31 mouse cellular contexts compared by ENCODE assay signal in the genomic region with DNA sequence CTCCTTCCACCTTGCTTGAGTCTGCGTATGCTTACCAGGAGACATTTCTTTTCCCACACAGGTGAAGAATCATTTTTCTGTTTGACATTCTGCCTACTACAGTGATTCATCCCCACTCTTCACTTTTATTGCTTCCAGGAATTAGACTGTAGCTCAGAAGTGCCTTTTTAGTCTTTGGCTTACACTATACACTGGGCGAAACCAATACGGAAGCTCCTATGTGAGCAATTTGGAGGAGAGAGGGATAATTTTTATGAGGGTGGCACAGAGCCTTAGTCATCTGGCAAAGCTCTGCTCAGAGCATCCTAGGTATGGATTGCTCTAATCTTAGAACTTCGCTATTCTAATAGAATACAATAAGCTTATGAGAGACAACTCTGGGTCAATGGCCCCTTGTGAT. TPM values are rescaled to one million over a fixed set of nuclear protein-coding genes. Genes with fewer than 3 reads are reported as not detected.
DNase-seq lines count a peak whose midpoint lies in the region; ATAC-seq lines count a peak whose summit lies in the region.
"Had no signal": no experiment of that assay in that cellular context is flagged by ENCODE, and none has a peak within 500 bp of the region (broad histone marks: within the 10 kb centered on the region; RNA-seq: fewer than 3 reads in every experiment).

No protein-coding gene starts in this region.

- H3K27ac ChIP-seq in midbrain, embryonic 11.5 days (ENCODE audit: low read depth, low read length), result no peak overlapping the region
- no peak overlapping the region for H3K27ac ChIP-seq in midbrain, embryonic 10.5 days (replicated peaks)
- no peak overlapping the region for H3K27ac ChIP-seq in hindbrain, embryonic 10.5 days
- H3K27ac ChIP-seq: embryonic facial prominence, embryonic 13.5 days; embryonic facial prominence, embryonic 15.5 days; forebrain, embryonic 10.5 days; forebrain, embryonic 12.5 days had no signal

- no peak overlapping the region for H3K4me2 ChIP-seq in midbrain, embryonic 11.5 days
- H3K4me2 ChIP-seq: embryonic facial prominence, embryonic 13.5 days; embryonic facial prominence, embryonic 15.5 days; forebrain, embryonic 12.5 days had no signal

- H3K4me3 ChIP-seq in midbrain, embryonic 11.5 days (ENCODE audit: low read depth, low read length), result no peak overlapping the region
- H3K4me3 ChIP-seq in midbrain, embryonic 10.5 days, result no peak overlapping the region
- no peak overlapping the region for H3K4me3 ChIP-seq in hindbrain, embryonic 10.5 days
- H3K4me3 ChIP-seq: embryonic facial prominence, embryonic 13.5 days; embryonic facial prominence, embryonic 15.5 days; erythroblast, embryonic 14.5 days; forebrain, embryonic 10.5 days; forebrain, embryonic 12.5 days had no signal

- H3K4me1 ChIP-seq in midbrain, embryonic 11.5 days (ENCODE audit: control insufficient read depth, insufficient read depth, low read length), result no peaks in the 10 kb centered on the region
- no peaks in the 10 kb centered on the region for H3K4me1 ChIP-seq in midbrain, embryonic 10.5 days
- H3K4me1 ChIP-seq in hindbrain, embryonic 10.5 days (replicated peaks), result no peaks in the 10 kb centered on the region
- H3K4me1 ChIP-seq: embryonic facial prominence, embryonic 13.5 days; embryonic facial prominence, embryonic 15.5 days; forebrain, embryonic 10.5 days; forebrain, embryonic 12.5 days had no signal

- no peaks in the 10 kb centered on the region for H3K27me3 ChIP-seq in midbrain, embryonic 11.5 days (ENCODE audit: control insufficient read depth, insufficient read depth, low read length)
- no peaks in the 10 kb centered on the region for H3K27me3 ChIP-seq in midbrain, embryonic 10.5 days (ENCODE audit: low read depth, poor library complexity, severe bottlenecking)
- no peaks in the 10 kb centered on the region for H3K27me3 ChIP-seq in hindbrain, embryonic 10.5 days (ENCODE audit: insufficient read depth, poor library complexity, severe bottlenecking)
- H3K27me3 ChIP-seq: CH12.LX; embryonic facial prominence, embryonic 13.5 days; embryonic facial prominence, embryonic 15.5 days; forebrain, embryonic 12.5 days; Patski had no signal

- WGBS in midbrain, embryonic 11.5 days, result 96% methylated on average over 4 of the region's 4 CpGs
- WGBS in midbrain, embryonic 10.5 days, result 94% methylated on average over 4 of the region's 4 CpGs
- WGBS in hindbrain, embryonic 10.5 days, result 95% methylated on average over 4 of the region's 4 CpGs

- H3K9me3 ChIP-seq in midbrain, embryonic 11.5 days (ENCODE audit: control insufficient read depth, low read length), result no peaks in the 10 kb centered on the region
- no peaks in the 10 kb centered on the region for H3K9me3 ChIP-seq in midbrain, embryonic 10.5 days (replicated peaks)
- H3K9me3 ChIP-seq in hindbrain, embryonic 10.5 days, result no peaks in the 10 kb centered on the region
- H3K9me3 ChIP-seq: embryonic facial prominence, embryonic 13.5 days; embryonic facial prominence, embryonic 15.5 days; forebrain, embryonic 10.5 days; forebrain, embryonic 12.5 days; G1E had no signal

- no peak overlapping the region for H3K9ac ChIP-seq in midbrain, embryonic 11.5 days (ENCODE audit: low read length)
- H3K9ac ChIP-seq: embryonic facial prominence, embryonic 13.5 days; embryonic facial prominence, embryonic 15.5 days; forebrain, embryonic 12.5 days had no signal

- ATAC-seq in frontal cortex, adult (ENCODE audit: low TSS enrichment), result peak; percentile 64
- ATAC-seq in midbrain, embryonic 11.5 days (ENCODE audit: low FRiP score), result no peak
- ATAC-seq: activated CD4-positive, CD25-positive, alpha-beta regulatory T cell, adult 4 months; CD4-positive, CD25-positive, alpha-beta regulatory T cell, adult 4 months; forebrain, embryonic 14.5 days; forebrain, embryonic 16.5 days; Patski had no signal

- H3K36me3 ChIP-seq in midbrain, embryonic 11.5 days (ENCODE audit: control insufficient read depth, insufficient read depth, low read length), result no peaks in the 10 kb centered on the region
- H3K36me3 ChIP-seq in midbrain, embryonic 10.5 days, result no peaks in the 10 kb centered on the region
- H3K36me3 ChIP-seq in hindbrain, embryonic 10.5 days, result no peaks in the 10 kb centered on the region
- H3K36me3 ChIP-seq: embryonic facial prominence, embryonic 13.5 days; embryonic facial prominence, embryonic 15.5 days; forebrain, embryonic 10.5 days; forebrain, embryonic 12.5 days; G1E had no signal

- no peak for DNase-seq in frontal cortex, postnatal 25 days (ENCODE audit: low spot score in 2 of 2)
- peak; percentile 37 for DNase-seq in midbrain, embryonic 11.5 days (ENCODE audit: low spot score, missing footprints)
- DNase-seq in midbrain, embryonic 10.5 days (ENCODE audit: low spot score), result no peak
- DNase-seq in brain, adult 2 months (ENCODE audit: low read depth, low spot score), result peak; percentile 56
- no peak for DNase-seq in hindbrain, embryonic 10.5 days (ENCODE audit: low spot score)
- DNase-seq: adrenal gland, adult 8-10 months; adrenal gland, postnatal 14 days; adrenal gland, postnatal 36 days; B cell, adult 2 months; cerebellum, adult 11 months; cerebellum, adult 18-20 months; cerebellum, adult 8-10 months; cerebellum, adult 9-11 months; cerebellum, postnatal 14 days; cerebellum, postnatal 36 days; embryo, embryonic 11 days had no signal

RNA-seq across cellular contexts. Expression of a gene that starts 40.9 kb away (rescaled TPM):
- polyA plus RNA-seq in midbrain, embryonic 11.5 days (2014; fragmentation: Nextera tagmentation; extraction: Ambion mirVana), result not detected in 2 replicates
- polyA plus RNA-seq in midbrain, embryonic 10.5 days (2016; fragmentation: Nextera tagmentation; extraction: Ambion mirVana), result not detected in 2 replicates
- not detected in 2 replicates for polyA plus RNA-seq in hindbrain, embryonic 10.5 days (2016; fragmentation: Nextera tagmentation; extraction: Ambion mirVana)
- polyA plus RNA-seq: activated CD4-positive, CD25-positive, alpha-beta regulatory T cell, adult 4 months; brain, embryonic 14.5 days; CD4-positive, CD25-positive, alpha-beta regulatory T cell, adult 4 months; embryonic facial prominence, embryonic 11.5 days; embryonic facial prominence, embryonic 13.5 days; embryonic facial prominence, embryonic 15.5 days; erythroblast, embryonic 14.5 days; forebrain, embryonic 10.5 days; forebrain, embryonic 12.5 days; forebrain, embryonic 14.5 days; forebrain, embryonic 16.5 days; G1E; Patski had no signal

RNA-seq across cellular contexts. Expression of a gene that starts 50.4 kb away (rescaled TPM):
- 3.3 and 4.1 TPM in 2 replicates for polyA plus RNA-seq in midbrain, embryonic 11.5 days (2014; fragmentation: Nextera tagmentation; extraction: Ambion mirVana)
- polyA plus RNA-seq in midbrain, embryonic 10.5 days (2016; fragmentation: Nextera tagmentation; extraction: Ambion mirVana), result 1.7 and 4.3 TPM in 2 replicates
- polyA plus RNA-seq in hindbrain, embryonic 10.5 days (2016; fragmentation: Nextera tagmentation; extraction: Ambion mirVana), result 6.2 and 8.9 TPM in 2 replicates
- polyA plus RNA-seq: activated CD4-positive, CD25-positive, alpha-beta regulatory T cell, adult 4 months; CD4-positive, CD25-positive, alpha-beta regulatory T cell, adult 4 months; erythroblast, embryonic 14.5 days; G1E had no signal

Comparison
In these comparisons a context has a peak if more than half of its experiments do, and no peak if none do; other contexts are left out.
1. DNase-seq: peak in midbrain, embryonic 11.5 days (single experiment) and brain, adult 2 months (single experiment); none in frontal cortex, postnatal 25 days (0 of 2), midbrain, embryonic 10.5 days (single experiment) and hindbrain, embryonic 10.5 days (single experiment).